Mouse (Mus musculus) left cerebral cortex, postnatal 4 days (tissue): ENCODE measurements at regions not wholly inside any gene's neighbourhood (a gene's known extent, or its start where the extent isn't known, plus 50 kb on each side); places are given as distances from the start of the nearest gene placed in this dataset.
A peak's percentile ranks its signal among the peaks of the same experiment; 100 is the strongest.

Experiments
- DNase-seq: peaks from one replicate; pipeline ENCODE4 v3.0.0-alpha.2; 2022
- intact Hi-C: fragments of 180-260 bp; cut with DNase I; formaldehyde crosslinking; loops from one replicate; pipeline ENCODE4 v1.15.1; 2025

DNA sequence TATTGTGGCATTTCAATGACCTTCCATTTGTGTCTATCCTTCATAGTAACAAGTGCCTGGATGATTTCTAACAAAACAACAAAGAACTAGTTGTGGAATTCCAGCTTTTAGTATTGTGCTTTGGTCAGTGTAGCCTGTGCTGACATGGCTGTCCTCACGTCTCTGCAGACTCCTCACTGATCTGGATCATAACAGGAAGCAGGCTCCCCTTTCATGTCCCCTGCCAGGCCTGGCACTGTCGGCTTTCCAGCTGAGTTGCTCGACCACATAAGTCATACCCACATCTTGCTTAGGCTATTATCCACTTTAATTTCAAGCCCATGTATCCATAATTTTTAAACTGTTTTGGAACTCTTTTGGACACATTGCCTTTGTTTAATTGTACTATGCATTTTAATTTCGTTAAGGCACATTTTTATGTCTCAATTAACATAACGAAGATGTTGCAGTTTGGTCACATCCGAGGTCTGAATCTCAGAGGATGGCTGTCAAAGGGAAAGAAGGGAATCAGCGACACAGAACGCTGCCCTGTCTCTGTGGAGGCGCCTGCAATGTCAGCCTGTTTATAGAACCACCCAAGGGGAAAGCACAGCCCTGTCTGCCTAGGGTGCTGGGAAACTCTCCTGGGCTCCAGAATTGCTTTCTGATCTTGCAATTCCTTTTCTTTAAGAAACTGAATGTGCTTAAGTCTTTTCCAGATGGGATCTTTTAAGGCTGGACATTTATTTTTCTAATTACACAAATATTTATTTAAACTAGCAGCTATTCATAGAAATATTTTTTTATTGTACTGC, 215.5 kb upstream of the Ndst3 start:
- DNase-seq, result peak; percentile 63
- intact Hi-C loops, result no loop called here

DNA sequence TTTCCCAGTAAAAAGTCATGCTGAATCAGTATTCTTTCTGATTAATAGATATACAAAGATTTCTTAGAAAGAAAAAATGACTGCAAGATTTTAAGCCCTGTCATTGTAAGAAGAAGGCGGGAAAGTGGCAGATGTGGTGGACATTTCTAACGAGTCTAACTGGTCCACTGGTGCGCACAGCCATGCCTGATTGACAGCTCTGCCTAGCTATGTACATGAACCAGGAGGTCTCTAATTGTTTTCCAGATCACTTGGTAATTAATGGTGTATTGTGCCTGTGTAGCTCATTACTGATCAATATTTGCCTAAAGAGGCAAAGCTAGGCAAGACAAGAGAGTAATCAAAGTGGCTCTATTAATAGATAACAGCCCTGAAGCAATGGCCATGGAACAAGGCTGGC, 227.5 kb upstream of the Ndst3 start:
- intact Hi-C loops, result no loop called here

DNA sequence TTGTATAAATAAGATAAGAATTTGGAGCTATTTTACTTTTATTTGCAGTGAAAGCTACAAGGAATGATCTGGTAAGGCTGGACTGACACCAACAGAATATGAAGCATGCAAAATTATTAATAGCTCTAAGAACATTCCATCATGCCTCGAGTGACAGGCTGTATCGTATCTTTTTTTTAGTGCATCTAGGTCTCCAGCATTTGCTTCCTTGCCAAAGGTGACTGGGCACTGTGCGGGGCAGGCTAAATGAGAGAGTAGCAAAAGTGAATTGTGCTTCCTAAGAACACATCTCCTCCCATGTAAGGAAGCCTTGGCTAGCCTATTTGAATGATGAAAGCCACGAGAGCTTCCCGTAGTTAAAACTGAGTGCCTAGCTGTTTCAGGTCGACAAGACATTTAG, 261.5 kb upstream of the Ndst3 start:
- intact Hi-C loops, result no loop called here
- no peak for DNase-seq

More for the DNA sequence above, 227.5 kb upstream of the Ndst3 start:
- DNase-seq, result no peak

DNA sequence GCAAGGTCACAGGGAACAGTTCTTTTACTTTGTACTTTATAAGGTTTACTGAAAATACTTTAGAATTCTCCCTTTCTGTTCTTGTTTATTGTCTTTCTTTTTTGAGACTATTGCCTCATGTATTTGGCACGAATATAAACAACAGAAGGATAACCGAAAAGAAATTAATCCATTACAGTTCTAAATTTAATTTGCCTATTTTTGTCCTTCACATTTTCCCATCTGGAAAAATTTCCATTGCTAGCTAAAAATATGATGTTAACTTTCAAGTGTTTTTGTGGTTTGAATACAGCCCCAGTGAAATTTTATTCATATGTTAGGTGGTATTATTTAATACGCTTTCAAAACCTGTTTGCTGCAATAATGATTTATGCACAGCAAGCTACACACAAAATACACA, 276.7 kb upstream of the Ndst3 start:
- intact Hi-C loops, result no loop called here
- no peak for DNase-seq

DNA sequence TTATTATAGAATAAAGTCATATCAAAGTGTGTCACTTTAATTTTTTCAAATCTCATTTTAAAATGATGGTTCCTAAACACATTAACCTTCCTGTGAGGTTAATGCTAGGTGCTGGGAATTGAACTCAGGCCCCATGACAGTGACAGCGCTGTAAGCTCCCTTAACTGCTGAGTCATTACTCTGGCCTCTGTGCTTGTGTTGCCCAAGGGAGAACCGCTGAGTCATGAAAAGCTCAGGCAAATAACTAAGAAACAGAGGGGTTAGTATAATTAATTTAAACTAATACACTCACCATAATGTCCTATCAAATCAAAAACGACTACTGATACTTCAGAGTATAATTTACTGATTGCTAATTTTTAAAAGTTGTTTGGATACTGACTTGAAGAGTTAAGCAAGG, 281.7 kb upstream of the Ndst3 start:
- no peak for DNase-seq
- intact Hi-C loops, result no loop called here

DNA sequence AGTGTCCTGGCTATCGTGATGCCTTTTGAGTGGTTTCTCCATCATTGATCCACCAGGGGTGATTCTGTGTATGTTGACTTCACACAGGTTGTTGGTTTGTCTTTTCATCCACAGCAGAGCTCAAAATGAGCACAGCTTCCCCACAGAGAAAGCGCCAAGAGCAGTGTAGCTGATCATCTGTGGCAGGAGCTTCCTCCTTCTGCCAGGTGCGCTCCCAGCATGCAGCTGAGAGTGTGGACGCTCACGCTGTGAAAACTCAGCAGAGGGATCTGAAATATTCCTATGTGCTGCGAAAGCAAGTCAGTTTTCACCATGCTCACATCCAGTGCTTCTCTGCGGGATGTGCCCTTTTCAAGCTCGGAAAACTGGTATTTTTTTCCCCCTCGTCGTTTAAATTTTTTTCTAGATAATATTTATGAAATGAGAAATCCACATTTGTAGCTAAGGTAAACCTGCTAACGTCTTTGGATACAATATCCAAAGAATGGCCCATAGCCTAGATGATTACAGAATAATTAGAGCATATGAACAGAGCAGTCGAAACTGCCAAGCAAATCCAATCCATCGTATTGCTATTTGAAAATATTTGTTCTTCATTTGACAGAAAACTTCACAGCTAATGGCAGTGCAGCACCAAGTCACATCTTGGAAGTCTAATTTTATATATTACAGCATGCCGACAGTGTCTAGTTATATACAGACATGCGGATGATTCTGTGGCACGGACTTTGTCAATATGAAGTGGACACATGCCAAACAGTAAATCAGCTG, 283.3 kb upstream of the Ndst3 start:
- intact Hi-C loops, result no loop called here
- DNase-seq, result peak; percentile 87

DNA sequence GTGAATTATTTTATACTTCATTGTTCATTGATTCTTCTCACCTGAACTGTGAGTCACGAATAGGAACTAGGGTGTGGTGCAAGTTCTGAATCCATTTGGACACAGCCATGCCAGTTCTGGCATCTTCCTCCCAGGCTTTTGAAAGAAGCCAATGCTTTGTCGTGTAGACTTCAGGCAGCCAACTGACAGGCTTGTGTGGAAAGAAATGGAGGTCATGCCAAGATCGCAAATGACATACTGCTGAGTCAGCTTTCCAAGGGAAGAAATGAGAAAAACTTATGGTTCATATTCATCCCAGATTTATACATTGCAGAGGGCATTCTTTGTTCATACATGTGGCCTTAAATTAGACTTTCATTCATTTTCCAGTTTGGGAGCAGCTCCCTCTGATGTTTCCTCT, 285.8 kb upstream of the Ndst3 start:
- DNase-seq, result peak; percentile 24
- intact Hi-C loops, result no loop called here

DNA sequence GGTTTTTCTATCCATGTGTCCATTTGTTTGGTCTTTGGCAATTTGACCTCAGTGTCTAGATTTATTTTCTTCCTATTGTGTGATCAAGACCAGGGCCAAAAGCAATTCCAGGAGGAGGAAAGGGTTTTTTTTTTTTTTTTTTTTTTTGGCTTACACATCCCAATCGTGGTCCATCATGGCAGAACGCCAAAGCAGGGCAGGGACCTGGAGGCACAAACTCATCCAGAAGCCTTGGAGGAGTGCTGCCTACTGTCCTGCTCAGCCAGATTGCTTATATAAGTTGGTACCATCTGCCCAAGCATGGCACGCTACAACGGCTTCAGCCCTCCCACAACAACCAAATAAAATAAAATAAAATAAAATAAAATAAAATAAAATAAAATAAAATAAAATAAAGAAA, 286.5 kb upstream of the Ndst3 start:
- peak; percentile 89 for DNase-seq
- intact Hi-C loops, result no loop called here

DNA sequence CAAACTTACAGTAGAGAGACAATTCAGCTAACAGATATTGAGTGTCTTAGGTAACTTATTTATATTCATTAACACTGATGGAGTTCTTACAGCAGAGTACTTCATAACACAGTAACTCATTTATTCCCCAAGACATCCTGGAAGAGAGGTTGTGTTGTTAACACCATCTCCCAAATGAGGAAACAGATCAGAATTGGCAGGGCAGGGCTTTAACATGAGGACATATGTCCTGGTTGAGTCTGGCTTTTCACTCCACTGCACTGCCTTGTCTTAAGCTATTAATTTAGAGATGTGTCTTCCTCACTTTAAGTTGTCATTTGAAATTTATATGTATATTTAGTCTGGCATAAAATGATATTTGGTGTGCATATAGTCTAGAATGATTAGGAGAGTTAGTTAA, 292.4 kb upstream of the Ndst3 start:
- intact Hi-C loops, result no loop called here

DNA sequence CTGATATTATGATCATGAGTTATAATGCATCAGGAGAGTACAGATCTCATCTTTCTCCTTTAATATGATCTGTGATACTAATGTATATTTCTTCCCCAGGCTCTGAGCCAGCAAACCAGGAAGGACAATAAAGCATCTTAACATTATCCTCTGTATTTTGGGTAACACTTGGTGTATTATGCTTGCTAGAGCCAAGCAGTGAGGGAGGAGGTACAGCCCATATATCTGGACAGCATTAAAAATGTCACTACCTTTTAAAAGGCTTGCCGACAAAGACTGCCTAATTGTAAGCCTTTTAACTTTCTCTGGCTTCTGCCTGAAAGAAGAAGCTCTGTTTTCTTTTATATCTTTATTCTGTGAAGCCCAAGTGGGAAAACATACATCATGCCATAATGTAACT, 292.9 kb upstream of the Ndst3 start:
- intact Hi-C loops, result no loop called here

More for the DNA sequence above, 292.4 kb upstream of the Ndst3 start:
- peak; percentile 20 for DNase-seq

DNA sequence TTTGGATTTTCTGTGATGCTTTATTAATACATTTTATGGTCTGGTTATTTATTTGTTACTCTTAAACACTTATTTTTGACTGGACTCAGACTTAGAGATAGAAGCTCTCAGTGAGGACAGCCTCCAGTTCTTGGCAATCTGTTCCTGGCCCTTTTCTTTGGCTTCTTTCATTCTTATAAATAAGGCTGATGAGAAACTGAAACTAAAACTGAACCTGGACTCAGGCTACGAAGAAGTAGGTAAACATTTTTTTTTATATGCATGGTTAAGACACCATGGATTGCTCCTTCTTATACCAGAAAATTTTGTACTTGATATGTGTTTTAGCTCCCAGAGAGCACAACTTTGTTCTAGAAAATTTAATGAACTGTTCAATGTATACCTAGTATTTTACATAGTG, 293.4 kb upstream of the Ndst3 start:
- intact Hi-C loops, result no loop called here
- DNase-seq, result no peak

More for the DNA sequence above, 292.9 kb upstream of the Ndst3 start:
- no peak for DNase-seq

DNA sequence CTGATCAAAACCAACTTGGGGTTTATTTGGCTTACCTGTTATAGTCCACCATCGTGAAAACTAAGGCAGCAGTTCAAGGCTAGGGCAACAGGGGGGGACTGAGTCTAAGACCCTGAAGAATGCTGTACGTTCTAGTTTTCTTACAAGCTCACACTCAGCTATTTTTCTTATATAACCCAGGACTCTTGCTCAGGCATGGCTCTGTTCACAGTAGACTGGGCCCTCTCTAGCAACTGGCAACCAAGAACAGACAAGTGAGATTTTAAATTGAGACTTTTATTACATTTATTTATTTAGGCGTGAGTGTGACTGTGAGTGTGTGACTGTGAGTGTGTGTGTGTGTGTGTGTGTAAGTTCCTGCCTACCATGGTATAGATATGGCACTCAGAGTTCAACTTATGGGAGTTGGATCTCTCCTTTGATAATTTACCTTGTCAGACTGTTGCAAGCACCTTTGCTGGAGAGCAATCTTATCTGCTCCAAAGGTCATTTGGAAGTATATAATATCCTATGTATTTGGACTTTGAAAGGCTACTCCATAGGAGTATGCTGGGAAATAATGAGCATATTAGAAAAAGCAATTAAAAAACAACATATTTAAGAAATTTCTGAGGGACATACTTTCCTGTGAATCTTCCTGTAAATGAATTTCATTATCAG, 309.4 kb upstream of the Ndst3 start:
- no peak for DNase-seq
- intact Hi-C loops, result no loop called here

DNA sequence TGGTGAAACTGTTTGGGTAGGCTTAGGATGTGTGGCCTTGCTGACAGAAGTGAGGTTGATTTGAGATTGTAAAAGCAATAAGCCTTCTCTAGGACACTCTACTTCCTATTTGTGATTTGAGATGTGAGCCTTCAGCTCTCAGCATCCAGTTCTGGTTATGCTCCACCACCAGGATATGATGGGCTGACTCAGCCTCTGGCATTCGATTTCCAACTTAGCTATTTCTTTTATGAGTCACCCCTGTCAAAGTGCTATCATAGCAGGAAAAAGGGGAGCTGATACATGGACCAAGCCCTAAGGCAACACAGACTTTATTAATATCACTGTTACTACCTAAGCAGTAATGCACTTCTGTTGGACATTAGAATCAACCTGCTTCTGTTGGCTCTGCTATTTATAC, 310.2 kb upstream of the Ndst3 start:
- intact Hi-C loops, result no loop called here
- no peak for DNase-seq

DNA sequence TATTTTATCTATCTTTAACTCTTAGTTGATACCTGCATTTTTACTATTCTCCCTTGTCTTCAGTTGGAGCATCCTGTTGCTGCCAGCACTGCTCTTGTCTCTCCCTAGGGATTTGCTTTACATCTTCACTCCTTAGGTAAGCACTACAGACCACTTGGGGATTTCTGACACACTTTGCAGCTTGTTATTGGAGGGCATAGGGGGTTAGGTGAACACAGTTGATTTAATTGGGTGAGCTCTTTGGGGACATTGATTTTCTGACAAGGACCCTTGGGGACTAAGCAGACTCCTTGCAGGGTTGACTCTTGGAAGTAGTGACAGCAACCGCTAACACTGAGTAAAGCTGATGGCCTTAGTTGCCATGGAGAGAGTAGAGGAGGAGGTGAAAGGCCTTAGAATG, 309.0 kb upstream of the Tram1l1 start:
- intact Hi-C loops, result no loop called here
- no peak for DNase-seq

DNA sequence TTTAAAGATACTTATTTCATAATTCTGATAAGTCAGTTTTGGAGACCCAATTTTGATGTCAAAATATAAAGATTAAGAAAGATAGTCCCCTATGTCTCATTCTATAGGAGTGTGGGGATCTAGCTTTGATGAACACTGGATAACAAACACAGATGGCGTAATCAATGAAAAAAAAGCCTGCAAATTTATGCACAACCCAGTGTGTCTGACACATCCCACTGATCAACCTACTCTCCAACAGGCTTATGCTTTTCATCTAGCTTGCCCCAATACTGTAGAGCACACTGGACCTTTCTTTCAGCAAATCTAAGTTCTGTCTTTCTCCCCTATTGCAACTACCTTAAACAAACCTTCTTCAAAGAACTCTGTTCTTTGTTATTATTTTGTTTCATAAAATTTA, 302.0 kb upstream of the Tram1l1 start:
- intact Hi-C loops, result no loop called here
- no peak for DNase-seq

DNA sequence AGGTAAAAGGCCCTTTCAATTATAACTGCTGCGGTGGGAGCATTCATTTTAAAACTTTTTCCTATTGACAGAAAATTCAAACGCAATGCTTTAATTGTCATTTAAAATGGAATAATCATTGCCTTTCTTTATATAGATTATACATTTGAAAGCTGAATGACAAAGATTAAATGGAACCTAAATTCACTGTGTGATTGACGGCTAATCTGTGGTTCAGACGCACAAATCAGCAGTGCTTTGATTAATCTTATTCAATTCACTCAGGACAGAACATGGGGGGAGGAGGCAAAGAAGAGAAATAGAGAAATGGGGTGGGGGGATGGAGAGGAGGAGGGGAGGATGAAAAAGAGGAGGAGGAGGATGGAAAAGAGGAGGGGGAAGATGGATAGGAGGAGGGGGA, 294.5 kb upstream of the Tram1l1 start:
- intact Hi-C loops, result no loop called here
- DNase-seq, result no peak

DNA sequence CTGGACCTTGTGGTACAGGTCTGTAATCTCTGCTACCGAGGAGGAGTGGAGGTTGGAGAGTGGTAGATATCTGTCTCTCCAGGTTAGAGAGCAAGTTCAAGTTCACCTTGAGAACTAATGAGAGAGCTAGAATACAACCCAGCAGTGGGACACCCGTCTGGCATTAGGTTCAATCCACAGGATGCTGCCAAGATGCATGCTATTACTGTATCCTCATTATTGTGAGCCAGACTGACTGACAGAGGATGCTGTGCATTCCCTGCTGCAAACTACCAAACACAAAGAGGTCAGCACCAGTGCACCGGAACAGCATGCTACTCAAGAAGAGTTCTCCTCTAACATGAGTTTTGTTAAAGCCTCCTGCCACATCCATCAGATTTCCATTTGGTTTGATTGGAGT, 253.6 kb upstream of the Tram1l1 start:
- peak; percentile 12 for DNase-seq

DNA sequence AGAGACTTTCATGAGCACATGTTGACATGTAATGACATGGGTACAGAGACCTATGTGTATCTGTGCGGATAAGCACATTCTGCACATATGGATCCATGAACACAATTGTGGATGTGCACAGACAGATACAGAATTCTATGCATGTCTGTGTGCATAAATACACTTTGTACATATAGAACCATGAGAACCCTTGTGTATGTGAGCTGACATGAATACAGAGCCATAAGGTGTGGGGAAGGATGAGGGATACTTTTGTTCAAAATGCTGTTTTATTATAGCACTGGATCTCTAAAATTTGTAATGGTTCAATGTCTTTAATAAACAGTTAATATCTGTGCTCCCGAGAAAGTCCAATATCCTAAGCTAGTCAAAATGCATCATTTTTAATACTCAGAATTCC, 253.1 kb upstream of the Tram1l1 start:
- intact Hi-C loops, result loop anchor here (5.0 kb wide), 1 partner anchor 550 kb away; no protein-coding TSS in a partner anchor

More for the DNA sequence above, 253.6 kb upstream of the Tram1l1 start:
- intact Hi-C loops, result loop anchor here (5.0 kb wide), 1 partner anchor 550 kb away; no protein-coding TSS in a partner anchor

DNA sequence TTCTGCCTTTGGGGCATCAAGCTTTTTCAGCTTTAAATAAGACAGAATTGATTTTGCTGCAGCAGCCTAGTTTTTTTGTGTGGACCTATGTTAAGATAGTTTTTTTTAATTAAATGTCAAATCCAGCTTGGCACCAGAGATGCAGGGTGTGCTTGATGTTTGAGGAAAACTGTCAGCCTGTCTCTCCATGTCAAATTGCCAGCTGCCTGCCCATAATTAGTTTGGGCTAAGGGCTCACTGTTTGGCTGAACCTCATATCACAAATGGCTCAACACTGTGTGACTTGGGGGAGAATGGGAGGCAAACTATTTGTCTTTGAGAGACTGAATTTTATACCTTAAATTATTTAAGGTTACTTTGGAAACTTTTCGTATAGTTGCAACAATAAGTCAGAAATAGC, 252.7 kb upstream of the Tram1l1 start:
- DNase-seq, result peak; percentile 75
- intact Hi-C loops, result loop anchor here (5.0 kb wide), 1 partner anchor 551 kb away; no protein-coding TSS in a partner anchor

More for the DNA sequence above, 253.1 kb upstream of the Tram1l1 start:
- DNase-seq, result no peak

DNA sequence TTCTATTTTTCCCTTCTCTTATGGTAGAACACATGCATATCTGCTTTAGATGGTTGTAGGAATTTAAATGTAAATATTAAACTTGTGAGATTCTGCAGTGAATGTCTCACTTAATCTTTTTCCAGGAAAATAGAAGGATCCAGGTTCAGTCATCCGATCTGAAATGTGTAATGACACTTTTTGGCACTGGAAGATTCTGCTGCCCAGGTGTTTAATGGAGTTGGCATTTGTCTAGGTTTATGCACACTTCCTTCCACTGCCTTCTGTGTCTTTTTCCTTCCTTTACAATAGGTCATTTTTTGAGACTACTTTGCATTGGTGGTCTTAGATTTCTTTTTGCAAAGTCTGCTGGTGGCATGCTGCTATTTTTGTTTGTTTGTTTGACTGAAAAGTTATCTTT, 251.5 kb upstream of the Tram1l1 start:
- intact Hi-C loops, result loop anchor here (5.0 kb wide), 1 partner anchor 552 kb away; no protein-coding TSS in a partner anchor
- peak; percentile 11 for DNase-seq

DNA sequence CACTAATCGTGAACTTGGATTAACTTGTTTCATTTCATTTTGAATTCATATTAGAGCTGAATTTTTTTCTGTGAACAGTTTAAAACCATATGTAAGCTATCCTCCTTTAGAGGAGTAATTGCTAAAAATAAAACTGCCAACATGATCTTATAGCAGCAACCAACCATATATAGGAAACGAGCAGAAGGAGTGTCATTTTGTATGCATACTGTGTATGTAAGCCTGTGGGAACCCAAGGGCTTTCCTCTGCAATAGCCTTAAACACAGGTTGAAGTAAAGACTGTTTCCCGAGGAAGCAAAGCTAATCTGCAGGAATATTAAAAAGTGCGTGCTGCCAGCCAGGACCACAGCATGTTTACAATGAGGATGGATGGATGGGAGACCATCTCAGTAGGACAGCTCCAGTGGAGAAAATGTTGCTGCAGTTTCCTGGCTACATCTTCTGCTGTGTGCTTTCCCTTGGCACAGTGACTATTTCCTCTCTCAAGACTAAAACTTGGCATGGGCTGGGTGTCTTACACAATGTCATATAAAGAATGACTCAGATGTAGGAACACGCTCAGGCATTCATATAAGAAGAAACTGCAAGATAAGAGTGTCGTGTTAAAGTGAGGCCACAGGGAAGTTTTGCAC, 244.6 kb upstream of the Tram1l1 start:
- DNase-seq, result peak; percentile 19
- intact Hi-C loops, result no loop called here
